Mouse (Mus musculus) leukemia stem cell, adult 10-12 weeks (primary cell): ENCODE data around the gene Gm17720. TPM values are rescaled to one million over a fixed set of nuclear protein-coding genes. Genes with fewer than 3 reads are reported as not detected.

ENCODE experiments used
- polyA plus RNA-seq: library from polyadenylated mRNA; stranded (reverse); fragments of >175 nt; gene quantifications from 2 replicates; pipeline ENCODE4 v1.2.3, GENCODE M21; 2012; ENCODE audit warnings: low replicate concordance

Gene Gm17720
- polyA plus RNA-seq: not detected in 2 replicates

DNA sequence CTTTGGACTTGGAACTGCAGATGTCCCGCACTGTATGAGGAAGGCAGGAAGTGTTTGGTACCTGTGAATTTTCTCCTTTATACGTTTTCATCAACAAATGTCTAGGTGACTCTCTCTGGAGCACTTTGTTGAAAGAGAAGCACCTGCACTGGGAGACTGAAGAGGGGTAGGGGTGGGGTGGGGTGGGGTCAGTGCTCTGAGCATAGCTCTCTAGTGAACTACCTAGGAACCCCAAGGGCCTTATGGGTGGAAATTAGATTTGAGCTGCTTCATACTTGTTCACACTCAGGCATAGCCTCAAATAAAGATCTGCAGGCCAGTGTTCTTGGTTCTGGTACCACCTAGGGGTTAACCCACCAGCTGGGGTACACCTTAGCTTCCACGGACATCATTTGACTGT, at the start of gene Gm17720:
Gene Gm17720 (minus strand): TSS at position 101 of the 400 bp plus-strand sequence.

DNA sequence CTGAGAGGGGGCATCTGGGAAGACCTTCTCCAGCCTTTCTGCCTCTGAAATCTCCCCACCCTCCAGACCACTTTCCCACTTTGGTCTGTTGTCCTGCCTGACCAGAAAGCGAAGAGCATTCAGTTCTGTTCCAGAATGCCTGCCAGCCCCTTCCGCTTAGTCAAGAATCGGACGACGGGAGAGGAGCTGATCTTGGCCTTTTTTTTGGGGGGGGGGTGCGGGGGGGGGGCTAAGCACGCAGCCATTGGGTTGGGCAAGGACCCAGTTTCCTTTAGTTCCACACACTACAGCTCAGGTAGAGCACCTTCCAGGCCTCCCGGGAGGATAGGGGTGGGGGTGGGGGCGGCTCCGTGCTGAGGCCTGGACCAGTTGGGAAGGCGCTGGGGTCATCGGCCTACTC, 1.6 kb downstream of the Gm17720 start, which contains the start of gene Gm21964:
Gene Gm21964 (plus strand): TSS at position 301 of the 400 bp plus-strand sequence.

DNA sequence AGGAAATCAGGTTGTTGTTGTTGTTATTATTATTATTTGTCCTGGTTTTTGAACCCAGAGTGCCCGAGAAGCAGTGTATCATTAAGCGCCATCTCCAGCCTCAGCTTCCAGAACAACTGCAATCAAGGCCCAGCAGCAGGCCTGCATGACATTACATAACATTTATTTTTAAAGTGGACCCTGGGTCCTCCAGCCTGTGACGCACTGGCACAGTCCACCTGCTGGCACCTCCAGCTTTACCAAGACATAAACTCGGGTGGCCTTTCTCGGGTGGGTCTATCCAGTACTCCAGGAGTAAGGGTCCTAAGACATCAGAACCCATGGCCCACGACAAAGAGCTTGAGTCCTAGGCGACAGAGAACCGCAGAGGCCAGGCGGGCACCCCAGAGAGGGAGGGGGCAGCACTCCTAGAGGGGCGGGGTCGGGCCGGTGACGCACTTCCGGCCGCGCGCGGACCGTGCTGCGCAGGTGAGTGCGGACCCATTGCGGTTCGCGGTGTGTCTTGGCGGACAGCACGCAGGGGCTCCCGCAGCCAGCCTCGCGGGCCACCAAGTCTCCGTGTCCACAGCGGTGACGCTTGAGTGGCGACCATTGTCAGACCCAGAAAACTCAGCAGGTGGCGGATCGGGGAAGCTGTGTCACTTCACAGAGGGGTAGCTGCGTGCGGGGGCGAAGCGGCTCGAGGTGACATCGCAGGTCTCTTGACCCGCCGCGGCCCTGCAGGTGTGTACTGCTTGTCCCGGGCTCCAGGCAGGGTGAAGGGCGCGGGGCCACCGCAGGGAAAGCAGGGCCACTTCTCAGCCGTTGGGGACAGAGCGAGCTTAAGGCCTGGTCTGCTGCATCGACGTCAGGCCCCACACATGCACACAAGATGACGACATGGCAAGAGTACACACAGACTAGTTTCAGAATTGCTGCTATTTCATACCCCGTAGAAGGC, 23.0 kb downstream of the Gm17720 start, which contains the start of gene Zfp612:
Gene Zfp612 (plus strand): TSS at position 465 of the 940 bp plus-strand sequence.

DNA sequence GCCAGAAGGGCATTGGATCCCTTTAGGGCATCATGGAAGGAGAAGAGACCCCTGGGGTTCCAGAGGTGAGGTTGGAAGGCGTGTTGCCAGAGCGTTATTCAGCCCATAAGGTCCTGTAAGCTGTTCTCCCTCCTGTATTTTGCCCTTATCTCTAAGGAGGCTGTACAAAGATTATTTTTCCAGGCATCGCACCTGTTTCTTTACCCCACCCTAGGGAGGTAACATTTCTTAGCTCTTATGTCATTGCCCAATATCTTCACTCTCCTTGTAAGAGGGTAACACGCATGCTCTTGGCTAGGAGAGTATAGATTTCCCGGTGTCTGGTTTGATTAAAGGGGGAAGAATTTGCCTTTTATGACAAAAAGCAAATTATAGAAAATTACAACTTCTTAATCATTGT, 62.9 kb downstream of the Gm17720 start, which contains the start of gene Chst4:
Gene Chst4 (minus strand): TSS at position 82 of the 400 bp plus-strand sequence.

Other genes with a start within 250 kb of the Gm17720 start
- gene Phlpp2, start 234.2 kb downstream of the Gm17720 start, polyA plus RNA-seq: 1.9 and 3.2 TPM in 2 replicates
- gene Marveld3, start 140.6 kb downstream of the Gm17720 start, polyA plus RNA-seq: not detected in 2 replicates
- not detected in 2 replicates for gene Tat, start 112.3 kb downstream of the Gm17720 start, polyA plus RNA-seq
- not detected in 2 replicates for gene Chst4, start 63.0 kb downstream of the Gm17720 start, polyA plus RNA-seq
- 0.06 and 0.26 TPM in 2 replicates for gene Zfp612, start 23.0 kb downstream of the Gm17720 start, polyA plus RNA-seq
- not detected in 2 replicates for gene Gm21964, start 1.5 kb downstream of the Gm17720 start, polyA plus RNA-seq
- gene Calb2, start 65.5 kb upstream of the Gm17720 start, polyA plus RNA-seq: not detected in 2 replicates
- 0.23 and 0.93 TPM in 2 replicates for gene Cmtr2, start 112.9 kb upstream of the Gm17720 start, polyA plus RNA-seq
- gene Hydin, start 164.2 kb upstream of the Gm17720 start, polyA plus RNA-seq: not detected in 2 replicates